In genomic region chr6:133960713-133961112, GRCm38 (mm10) we compare ENCODE assay signal across 9 mouse cellular contexts.
A peak's percentile ranks its signal among the peaks of the same experiment; 100 is the strongest.
DNase-seq lines count a peak whose midpoint lies in the region; ATAC-seq and TF ChIP-seq lines count a peak whose summit lies in the region.
"Had no signal": no experiment of that assay in that cellular context is flagged by ENCODE, and none has a peak within 500 bp of the region (broad histone marks: within the 10 kb centered on the region; RNA-seq: fewer than 3 reads in every experiment).

No protein-coding gene starts in this region.

- 26% methylated on average over 7 of the region's 7 CpGs for WGBS in kidney, postnatal 0 days
- WGBS in liver, embryonic 14.5 days (ENCODE audit: insufficient replicate concordance): 18% methylated on average over 7 of the region's 7 CpGs

- H3K36me3 ChIP-seq in kidney, postnatal 0 days (ENCODE audit: insufficient read depth, low read length): no peaks in the 10 kb centered on the region
- no peaks in the 10 kb centered on the region for H3K36me3 ChIP-seq in liver, embryonic 14.5 days (replicated peaks; ENCODE audit: control insufficient read depth, insufficient read depth, low read depth)
- H3K36me3 ChIP-seq: heart, embryonic 15.5 days had no signal

- TF ChIP-seq CTCF in kidney, postnatal 0 days (IDR thresholded peaks at IDR 0.05; ENCODE audit: low read depth): peak; percentile 96
- peak; percentile 58; the same call in 1 of the 2 replicates for TF ChIP-seq CTCF in liver, embryonic 14.5 days (IDR thresholded peaks at IDR 0.05; ENCODE audit: low read depth)

- H3K4me3 ChIP-seq in kidney, postnatal 0 days (replicated peaks; ENCODE audit: low read depth, low read length): no peak overlapping the region
- H3K4me3 ChIP-seq in liver, embryonic 14.5 days (ENCODE audit: insufficient read depth in 1 of 2, low read depth in 2 of 2, low read length in 2 of 2): no peak overlapping the region
- H3K4me3 ChIP-seq: heart, embryonic 15.5 days had no signal

- no peaks in the 10 kb centered on the region for H3K4me1 ChIP-seq in kidney, postnatal 0 days (replicated peaks; ENCODE audit: insufficient read depth, low read length)
- H3K4me1 ChIP-seq in liver, embryonic 14.5 days (replicated peaks; ENCODE audit: control insufficient read depth in 2 of 2, insufficient read depth in 2 of 2, low read length in 1 of 2): no peaks in the 10 kb centered on the region
- H3K4me1 ChIP-seq: heart, embryonic 15.5 days had no signal

- DNase-seq in CD4-positive helper T cell, adult 2 months (ENCODE audit: low read depth, low spot score): peak; percentile 71
- DNase-seq in ZHBTc4 (ENCODE audit: low read depth, low spot score): peak; percentile 77
- DNase-seq in embryo, embryonic 10 days (ENCODE audit: low spot score): peak; percentile 83
- peak; percentile 93 for DNase-seq in kidney, postnatal 0 days (ENCODE audit: low spot score)
- DNase-seq in liver, embryonic 14.5 days (ENCODE audit: low read depth in 3 of 3, low spot score in 3 of 3): peak; percentile 26 to 49 (median 40)
- peak; percentile 62 for DNase-seq in ovary, postnatal 14 days (ENCODE audit: low spot score)
- DNase-seq in thymus, postnatal 14 days: peak; percentile 80

- H3K9ac ChIP-seq in kidney, postnatal 0 days (ENCODE audit: low read depth, low read length): no peak overlapping the region
- no peak overlapping the region for H3K9ac ChIP-seq in liver, embryonic 14.5 days (replicated peaks)
- H3K9ac ChIP-seq: heart, embryonic 15.5 days had no signal

- H3K4me2 ChIP-seq in kidney, postnatal 0 days (ENCODE audit: low read length): no peak overlapping the region
- no peak overlapping the region for H3K4me2 ChIP-seq in liver, embryonic 14.5 days (ENCODE audit: low read depth)
- H3K4me2 ChIP-seq: heart, embryonic 15.5 days had no signal

- no peak for TF ChIP-seq EP300 in liver, embryonic 14.5 days (IDR thresholded peaks at IDR 0.05; ENCODE audit: low read depth)

- peak; percentile 99 for ATAC-seq in granulocyte monocyte progenitor cell, adult 5-6 weeks (replicated peaks; ENCODE audit: poor library complexity, severe bottlenecking)
- no peak for ATAC-seq in kidney, postnatal 0 days (replicated peaks; ENCODE audit: low FRiP score, low read depth)
- ATAC-seq in liver, embryonic 14.5 days (ENCODE audit: insufficient read depth): no peak

- no peaks in the 10 kb centered on the region for H3K27me3 ChIP-seq in kidney, postnatal 0 days (ENCODE audit: insufficient read depth, low read length)
- no peaks in the 10 kb centered on the region for H3K27me3 ChIP-seq in liver, embryonic 14.5 days (ENCODE audit: control insufficient read depth, insufficient read depth, low read length)
- H3K27me3 ChIP-seq: heart, embryonic 15.5 days had no signal

- H3K9me3 ChIP-seq in kidney, postnatal 0 days (replicated peaks; ENCODE audit: low read length): no peaks in the 10 kb centered on the region
- no peaks in the 10 kb centered on the region for H3K9me3 ChIP-seq in liver, embryonic 14.5 days (ENCODE audit: control insufficient read depth, low read length)
- H3K9me3 ChIP-seq: heart, embryonic 15.5 days had no signal

- H3K27ac ChIP-seq in kidney, postnatal 0 days: no peak overlapping the region
- no peak overlapping the region for H3K27ac ChIP-seq in liver, embryonic 14.5 days
- H3K27ac ChIP-seq: heart, embryonic 15.5 days had no signal

Comparison
In these comparisons a context has a peak if more than half of its experiments do, and no peak if none do; other contexts are left out.
1. DNase-seq: peak in every context shown above with its lines; median percentile 93 in kidney, postnatal 0 days; 83 in embryo, embryonic 10 days; 80 in thymus, postnatal 14 days; 77 in ZHBTc4; 71 in CD4-positive helper T cell, adult 2 months; 62 in ovary, postnatal 14 days; 40 in liver, embryonic 14.5 days.